Mouse (Mus musculus) olfactory bulb, adult 2 months (tissue): ENCODE measurements around the gene Dennd1a. TPM values are rescaled to one million over a fixed set of nuclear protein-coding genes. Genes with fewer than 3 reads are reported as not detected.

ENCODE experiments used
- H3K27ac ChIP-seq: fragments of 200-500 bp; 2 replicates; pipeline ENCODE4 v1.5.1; 2012; ENCODE audit warnings: low read depth, low read length; ENCODE audit not compliant: insufficient read depth
- H3K4me1 ChIP-seq: fragments of 200-500 bp; 2 replicates; pipeline ENCODE4 v1.6.1; 2012; ENCODE audit warnings: low read length; ENCODE audit not compliant: control insufficient read depth, insufficient read depth
- H3K4me3 ChIP-seq: fragments of 200-500 bp; 2 replicates; pipeline ENCODE4 v1.5.1; 2012; ENCODE audit warnings: mild to moderate bottlenecking, low read depth, low read length, moderate library complexity; ENCODE audit not compliant: insufficient read depth
- CTCF ChIP-seq: fragments of 200-500 bp; IDR thresholded peaks from 2 replicates; pipeline ENCODE4 v1.5.1; 2012; ENCODE audit warnings: low read depth, mild to moderate bottlenecking, low read length, moderate library complexity; ENCODE audit not compliant: insufficient read depth
- POLR2A ChIP-seq: fragments of 200-500 bp; IDR thresholded peaks from 2 replicates; pipeline ENCODE4 v1.6.1; 2012; ENCODE audit warnings: mild to moderate bottlenecking, low read depth, low read length, moderate library complexity; ENCODE audit not compliant: insufficient read depth
- WGBS: fragments of 180-500 bp; shearing (Covaris S2); methylation state at CpG from one replicate; pipeline ENCODE4 v1.1.7; 2018; 5-methylcytosine and 5-hydroxymethylcytosine counted together
- polyA plus RNA-seq: library from polyadenylated mRNA; stranded (reverse); fragments of >200 nt; gene quantifications from 2 replicates; pipeline ENCODE4 v1.2.4, GENCODE M21; 2012; ENCODE audit warnings: low replicate concordance; ENCODE audit not compliant: missing spikeins, insufficient read depth, insufficient read length

Dennd1a gene
- polyA plus RNA-seq, 1 experiment, result not detected

DNA sequence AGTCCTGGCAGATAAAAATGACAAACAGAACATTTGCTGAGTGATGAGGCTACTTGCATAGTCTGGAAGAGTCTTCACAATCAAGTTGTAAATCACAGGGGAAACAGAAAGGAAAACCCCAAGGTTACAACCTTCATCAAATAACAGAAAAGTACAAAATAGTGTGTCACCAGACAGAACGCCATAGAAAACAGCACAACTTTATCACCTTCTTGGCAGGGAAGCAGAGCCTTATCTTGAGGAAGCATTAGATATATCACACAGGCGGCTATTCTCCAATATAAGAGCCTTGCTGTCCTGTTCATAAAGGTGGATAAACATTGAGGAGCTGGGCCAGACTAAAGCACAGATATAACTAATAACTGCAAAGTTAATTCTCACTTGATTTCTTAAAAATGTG, 225.7 kb downstream of the Dennd1a start:
- TF ChIP-seq CTCF (no peak), POLR2A (no peak)
- H3K27ac ChIP-seq, result no peak overlapping the region
- no peaks in the 10 kb centered on the region for H3K4me1 ChIP-seq
- WGBS, result 93% methylated on average over 2 of the region's 2 CpGs
- no peak overlapping the region for H3K4me3 ChIP-seq

DNA sequence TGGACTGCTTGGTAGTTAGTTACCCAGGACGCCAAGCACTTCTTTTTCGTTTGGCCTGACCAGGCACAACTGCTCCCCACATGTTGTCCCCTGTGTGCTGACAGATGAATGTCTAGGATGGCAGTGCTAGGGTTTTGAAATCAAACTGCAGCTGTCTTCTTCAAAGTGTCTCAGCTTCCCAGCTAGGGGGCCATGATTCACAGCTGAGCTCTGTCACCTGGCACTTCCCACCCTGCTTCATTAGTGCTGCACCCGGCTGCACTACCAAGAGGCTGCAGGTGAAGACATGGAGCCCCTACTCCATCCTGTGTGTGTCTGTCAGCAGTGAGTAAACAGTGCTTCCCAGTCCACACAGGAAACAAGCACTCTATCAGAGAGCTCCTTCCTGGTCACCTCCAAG, 234.8 kb downstream of the Dennd1a start:
- Histone ChIP-seq H3K27ac (no peak overlapping the region), H3K4me1 (no peaks in the 10 kb centered on the region), H3K4me3 (no peak overlapping the region)
- 75% methylated on average over 3 of the region's 3 CpGs for WGBS
- TF ChIP-seq CTCF (no peak), POLR2A (no peak)

DNA sequence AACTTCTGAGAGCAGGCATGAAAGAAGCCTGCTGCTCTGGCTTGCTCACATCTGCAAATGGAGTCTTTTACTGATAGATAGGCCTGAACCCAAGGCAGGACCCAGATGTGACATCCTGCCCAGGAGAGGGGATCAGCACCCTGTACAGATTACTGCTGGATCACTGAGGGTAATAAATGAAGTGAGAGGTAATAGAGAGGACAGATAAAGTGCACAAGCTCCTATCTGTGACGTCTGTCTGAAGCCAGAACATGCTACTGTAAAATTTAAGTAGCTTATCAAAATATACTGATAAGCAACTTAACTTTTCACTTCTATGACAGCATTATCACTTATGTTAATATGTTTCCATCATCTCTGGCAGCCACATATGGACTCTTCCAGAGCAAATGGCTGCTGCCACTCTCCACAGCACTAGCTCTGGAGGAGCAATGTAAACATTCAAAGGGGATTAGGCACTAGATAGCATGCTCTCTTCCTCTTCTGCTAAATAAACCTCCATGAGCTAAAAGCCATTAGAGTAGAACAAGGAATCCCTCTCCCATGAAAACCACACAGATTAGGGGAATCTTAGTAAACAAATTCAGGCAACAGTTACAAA, 235.6 kb downstream of the Dennd1a start:
- H3K4me1 ChIP-seq, result no peaks in the 10 kb centered on the region

GRCm38 (mm10) chr2:38048996-38049395, 238.2 kb downstream of the Dennd1a start:
- TF ChIP-seq POLR2A (no peak), CTCF (no peak)
- Histone ChIP-seq H3K4me3 (no peak overlapping the region), H3K4me1 (no peaks in the 10 kb centered on the region), H3K27ac (no peak overlapping the region)

More for the DNA sequence above, 235.6 kb downstream of the Dennd1a start:
- Histone ChIP-seq H3K4me3 (no peak overlapping the region), H3K27ac (no peak overlapping the region)
- WGBS, result 92% methylated on average over 1 of the region's 1 CpGs
- TF ChIP-seq CTCF, result no peak
- no peak for TF ChIP-seq POLR2A

DNA sequence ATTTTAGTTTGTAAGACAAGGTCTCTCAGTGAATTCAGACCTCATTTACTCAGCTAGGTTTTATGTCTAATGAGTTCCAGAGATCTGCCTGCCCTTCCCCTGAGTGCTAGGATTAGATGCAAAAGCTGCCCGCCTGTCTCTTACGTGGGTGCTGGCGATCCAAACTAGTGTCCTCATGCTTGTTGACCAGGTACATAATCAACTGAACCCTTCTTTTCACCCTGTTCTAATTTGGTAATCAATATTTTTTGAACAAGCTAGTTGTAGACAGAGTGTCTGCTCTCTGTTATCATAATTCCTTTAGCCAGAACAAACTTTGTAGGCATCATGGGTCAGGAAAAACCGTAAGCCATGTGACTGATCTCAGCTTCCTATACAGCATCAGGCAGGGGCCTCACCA, 241.9 kb downstream of the Dennd1a start:
- WGBS, result 99% methylated on average over 4 of the region's 4 CpGs
- TF ChIP-seq CTCF (no peak), POLR2A (no peak)
- H3K27ac ChIP-seq, result no peak overlapping the region
- no peaks in the 10 kb centered on the region for H3K4me1 ChIP-seq
- no peak overlapping the region for H3K4me3 ChIP-seq

GRCm38 (mm10) chr2:38040845-38041244, 246.3 kb downstream of the Dennd1a start:
- H3K27ac ChIP-seq, result no peak overlapping the region
- TF ChIP-seq CTCF (no peak), POLR2A (no peak)
- 83% methylated on average over 3 of the region's 3 CpGs for WGBS

GRCm38 (mm10) chr2:38039621-38040020, 247.6 kb downstream of the Dennd1a start:
- no peak overlapping the region for H3K27ac ChIP-seq
- H3K4me1 ChIP-seq, result no peaks in the 10 kb centered on the region
- 100% methylated on average over 1 of the region's 1 CpGs for WGBS
- TF ChIP-seq CTCF (no peak), POLR2A (no peak)
- no peak overlapping the region for H3K4me3 ChIP-seq

More at GRCm38 (mm10) chr2:38040845-38041244, 246.3 kb downstream of the Dennd1a start:
- Histone ChIP-seq H3K4me3 (no peak overlapping the region), H3K4me1 (no peaks in the 10 kb centered on the region)

DNA sequence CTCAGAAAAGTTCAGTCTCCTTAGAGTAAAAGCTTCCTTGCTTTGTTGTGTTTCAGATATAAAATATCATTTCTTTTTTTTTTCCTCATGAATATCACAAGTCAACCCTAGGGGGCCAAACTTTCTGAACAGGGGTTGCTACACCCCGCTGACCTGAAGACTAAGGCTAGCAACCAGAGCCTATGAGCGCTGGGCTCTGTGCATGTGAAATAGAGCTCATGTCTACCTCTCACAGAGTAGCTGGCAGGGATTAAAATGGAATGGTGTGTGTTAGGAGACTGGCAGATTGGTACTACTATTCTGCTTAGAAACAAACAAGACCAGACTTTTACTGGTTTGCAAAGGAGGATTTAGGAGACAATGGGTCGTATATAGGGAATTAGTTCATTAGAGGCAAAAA, 258.9 kb downstream of the Dennd1a start:
- no peak overlapping the region for H3K27ac ChIP-seq
- H3K4me3 ChIP-seq, result no peak overlapping the region
- WGBS, result 90% methylated on average over 3 of the region's 3 CpGs
- TF ChIP-seq CTCF (no peak), POLR2A (no peak)
- 0 out of 2 replicates have a peak, but pooled peaks cover 2% of the 10 kb centered on the region for H3K4me1 ChIP-seq

DNA sequence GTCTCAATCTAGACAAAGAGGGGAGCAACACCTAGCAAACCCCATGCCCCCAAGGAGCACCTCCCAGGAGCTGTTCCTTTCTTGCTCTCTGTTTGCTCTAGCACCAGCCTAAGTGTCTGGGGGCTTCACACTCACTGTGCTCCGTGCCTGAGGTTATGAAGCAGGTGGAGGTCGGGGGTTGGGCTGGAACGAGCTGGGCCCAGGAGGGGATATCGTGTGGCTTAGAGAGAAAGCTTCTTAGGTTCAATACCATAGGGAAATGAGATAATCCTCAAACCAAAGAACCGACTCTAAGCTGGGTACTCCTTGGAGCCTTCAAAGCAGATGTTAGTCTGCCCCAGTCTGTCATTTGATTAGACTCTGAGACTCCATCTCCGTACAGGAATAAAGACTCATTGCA, 261.6 kb downstream of the Dennd1a start:
- H3K27ac ChIP-seq, result no peak overlapping the region
- 0 out of 2 replicates have a peak, but pooled peaks cover 2% of the 10 kb centered on the region for H3K4me1 ChIP-seq
- WGBS, result 79% methylated on average over 6 of the region's 6 CpGs
- TF ChIP-seq POLR2A, result no peak
- TF ChIP-seq CTCF, result no peak
- H3K4me3 ChIP-seq, result no peak overlapping the region

DNA sequence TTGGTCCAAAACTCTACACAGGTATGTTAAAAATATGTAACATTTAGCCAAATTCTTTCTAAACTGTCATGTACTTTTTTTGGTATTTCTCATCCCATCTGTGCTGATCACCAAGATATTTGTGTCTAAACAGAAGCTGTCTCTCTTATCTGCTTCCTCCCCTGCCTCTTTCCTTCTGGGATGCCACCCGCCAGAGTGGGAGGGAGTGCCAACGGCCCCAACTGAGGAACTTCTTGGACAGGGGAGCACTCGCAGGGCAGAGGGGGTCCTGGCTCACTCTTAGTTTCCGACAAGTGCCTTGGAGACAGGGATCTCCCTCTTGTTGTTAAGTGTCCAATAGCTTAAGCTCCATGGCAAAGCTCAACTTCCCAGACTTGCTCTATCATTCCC, 263.5 kb downstream of the Dennd1a start:
- Histone ChIP-seq H3K27ac (no peak overlapping the region), H3K4me3 (no peak overlapping the region), H3K4me1 (no peaks in the 10 kb centered on the region)
- WGBS, result 80% methylated on average over 4 of the region's 4 CpGs
- TF ChIP-seq POLR2A (no peak), CTCF (no peak)
